Mouse (Mus musculus): ENCODE data around the gene Map1b. TPM values are rescaled to one million over a fixed set of nuclear protein-coding genes. Genes with fewer than 3 reads are reported as not detected.

The Map1b gene
- total RNA-seq, 2 experiments from 2014 or later = 795 to 818 TPM

GRCm38 (mm10) chr13:99373684-99374083 lies 142.7 kb downstream of the Map1b start:
- no peak for DNase-seq (ENCODE audit: low spot score in 2 of 2)

Other genes with a start within 250 kb of the Map1b start
- 10 to 100 TPM; 30.2 to 32.8 TPM for gene Ptcd2, start 171.8 kb downstream of the Map1b start, total RNA-seq (2021)
- gene Mrps27, start 171.8 kb downstream of the Map1b start, total RNA-seq (2021) = 10 to 100 TPM; 25.9 to 26.5 TPM

All from layer of hippocampus, postnatal 14 days (tissue).